Mouse (Mus musculus): Measurements from ENCODE around the gene Polh.

GRCm38 (mm10) chr17:46160090-46160662 lies 42.3 kb downstream of the Polh start:
- TF ChIP-seq EP300 (optimal IDR thresholded peaks at IDR 0.05) (peak; percentile 68), CTCF (IDR thresholded peaks at IDR 0.05; ENCODE audit: low read depth) (peak; percentile 66)
